ENCODE assay signal across 9 mouse cellular contexts in genomic region chr7:62348804-62349190, GRCm38 (mm10). TPM values are rescaled to one million over a fixed set of nuclear protein-coding genes. Genes with fewer than 3 reads are reported as not detected.
DNase-seq lines count a peak whose midpoint lies in the region; ATAC-seq lines count a peak whose summit lies in the region.
"Had no signal": no experiment of that assay in that cellular context is flagged by ENCODE, and none has a peak within 500 bp of the region (broad histone marks: within the 10 kb centered on the region; RNA-seq: fewer than 3 reads in every experiment).

No protein-coding gene starts in this region.

- H3K9ac ChIP-seq in hindbrain, embryonic 16.5 days (ENCODE audit: low read depth, low read length): peak overlapping the region; percentile 65

- peak overlapping the region; percentile 75 for H3K4me2 ChIP-seq in hindbrain, embryonic 16.5 days (ENCODE audit: low read length)

- no peaks in the 10 kb centered on the region for H3K27me3 ChIP-seq in hindbrain, embryonic 16.5 days (replicated peaks; ENCODE audit: control insufficient read depth, insufficient read depth, low read length)
- no peaks in the 10 kb centered on the region for H3K27me3 ChIP-seq in midbrain, embryonic 10.5 days (ENCODE audit: low read depth, poor library complexity, severe bottlenecking)

- H3K27ac ChIP-seq in hindbrain, embryonic 16.5 days (ENCODE audit: low read depth, low read length): peak overlapping the region; percentile 81
- peak overlapping the region; percentile 84 for H3K27ac ChIP-seq in midbrain, embryonic 10.5 days (replicated peaks)
- H3K27ac ChIP-seq: macrophage had no signal

- peaks cover 9% of the 10 kb centered on the region for H3K9me3 ChIP-seq in hindbrain, embryonic 16.5 days (ENCODE audit: control insufficient read depth, low read length)
- peaks cover 21% of the 10 kb centered on the region for H3K9me3 ChIP-seq in midbrain, embryonic 10.5 days (replicated peaks)

- no peaks in the 10 kb centered on the region for H3K36me3 ChIP-seq in hindbrain, embryonic 16.5 days (ENCODE audit: control insufficient read depth, insufficient read depth, low read length)
- H3K36me3 ChIP-seq in midbrain, embryonic 10.5 days: no peaks in the 10 kb centered on the region

- peaks cover 2% of the 10 kb centered on the region; the same call in 1 of the 2 replicates for H3K4me1 ChIP-seq in hindbrain, embryonic 16.5 days (ENCODE audit: control insufficient read depth, insufficient read depth, low read depth, low read length)
- H3K4me1 ChIP-seq in midbrain, embryonic 10.5 days: peaks cover 29% of the 10 kb centered on the region

- 30% methylated on average over 17 of the region's 17 CpGs for WGBS in hindbrain, embryonic 16.5 days
- WGBS in midbrain, embryonic 10.5 days: 30% methylated on average over 17 of the region's 17 CpGs

- DNase-seq in embryo, embryonic 9.5 days (ENCODE audit: extremely low spot score): peak; percentile 5
- DNase-seq in embryo, embryonic 11 days: no peak
- peak; percentile 21 to 26 for DNase-seq in right cerebral cortex, postnatal 10 days (ENCODE audit: low spot score in 2 of 2)
- DNase-seq in right cerebral cortex, adult 18-20 months: no peak
- peak; percentile 18 for DNase-seq in midbrain, embryonic 10.5 days (ENCODE audit: low spot score)
- no peak for DNase-seq in frontal cortex, postnatal 36 days (ENCODE audit: low spot score in 2 of 2)

- peak; percentile 55; the same call in 1 of the 2 replicates for ATAC-seq in hindbrain, embryonic 16.5 days
- no peak for ATAC-seq in inflammation-experienced regulatory T-cells, adult 6 months

- peak overlapping the region; percentile 56 for H3K4me3 ChIP-seq in hindbrain, embryonic 16.5 days (ENCODE audit: low read length)
- peak overlapping the region; percentile 56 for H3K4me3 ChIP-seq in midbrain, embryonic 10.5 days

RNA-seq across cellular contexts. Expression of gene Ndn, which starts 2.4 kb away (rescaled TPM):
- 620 and 640 TPM in 2 replicates for polyA plus RNA-seq in hindbrain, embryonic 16.5 days (2015; fragmentation: Nextera tagmentation; extraction: Ambion mirVana)
- polyA plus RNA-seq in midbrain, embryonic 10.5 days (2016; fragmentation: Nextera tagmentation; extraction: Ambion mirVana): 114 and 162 TPM in 2 replicates
- not detected for polyA plus RNA-seq in inflammation-experienced regulatory T-cells, adult 6 months (2017; shearing (Covaris generic))
- polyA plus RNA-seq: macrophage had no signal

RNA-seq across cellular contexts. Expression of gene Magel2, which starts 28.0 kb away (rescaled TPM):
- 13.7 and 18.9 TPM in 2 replicates for polyA plus RNA-seq in hindbrain, embryonic 16.5 days (2015; fragmentation: Nextera tagmentation; extraction: Ambion mirVana)
- polyA plus RNA-seq in midbrain, embryonic 10.5 days (2016; fragmentation: Nextera tagmentation; extraction: Ambion mirVana): 8.6 and 14.0 TPM in 2 replicates
- polyA plus RNA-seq in inflammation-experienced regulatory T-cells, adult 6 months (2017; shearing (Covaris generic)): not detected
- polyA plus RNA-seq: macrophage had no signal

Comparison
In these comparisons a context has a peak if more than half of its experiments do, and no peak if none do; other contexts are left out.
1. DNase-seq: peak in embryo, embryonic 9.5 days (single experiment), right cerebral cortex, postnatal 10 days (2 of 2) and midbrain, embryonic 10.5 days (single experiment); none in embryo, embryonic 11 days (single experiment), right cerebral cortex, adult 18-20 months (single experiment) and frontal cortex, postnatal 36 days (0 of 2).
2. RNA of gene Ndn, which starts 2.4 kb away (polyA plus RNA-seq): 620 to 640 TPM in hindbrain, embryonic 16.5 days and 114 to 162 TPM in midbrain, embryonic 10.5 days; not detected in inflammation-experienced regulatory T-cells, adult 6 months; every median in the first group is over 100 times any median in the second.